Mouse (Mus musculus) CH12.LX (cell line): ENCODE data around the gene Trim69.

Experiments used
- CHD2 ChIP-seq: IDR thresholded peaks from 2 replicates; pipeline ENCODE4 v1.6.1; 2011; ENCODE audit warnings: low read length, improper control_type of control experiment
- CTCF ChIP-seq, 2 experiments: IDR thresholded peaks in 1 of 2; conservative IDR thresholded peaks in 1 of 2; 2 replicates each; pipeline ENCODE4 v1.5.1; 2011 to 2012; ENCODE audit warnings: low read depth in 2 of 2, low read length in 2 of 2, improper control_type of control experiment in 1 of 2, inconsistent platforms in 1 of 2, mild to moderate bottlenecking in 1 of 2, moderate library complexity in 1 of 2
- EP300 ChIP-seq: IDR thresholded peaks from 2 replicates; pipeline ENCODE4 v1.6.1; 2011; ENCODE audit warnings: low read length, improper control_type of control experiment
- KAT2A ChIP-seq: IDR thresholded peaks from 2 replicates; pipeline ENCODE4 v1.6.1; 2012; ENCODE audit warnings: low read length, improper control_type of control experiment, inconsistent platforms; ENCODE audit not compliant: insufficient replicate concordance
- USF1 ChIP-seq: IDR thresholded peaks from 2 replicates; pipeline ENCODE4 v1.6.1; 2014; ENCODE audit warnings: low read depth, mild to moderate bottlenecking, inconsistent platforms, low read length, improper control_type of control experiment

- TF ChIP-seq EP300 (peak; percentile 21; the same call in 1 of the 2 replicates), USF1 (no peak; the same call in 1 of the 2 replicates), CTCF (conservative IDR thresholded peaks at IDR 0.05 in 1 of 2, IDR thresholded peaks at IDR 0.05 in 1 of 2; ENCODE audit: low read depth in 2 of 2, low read length in 2 of 2) (no peak), CHD2 (no peak), KAT2A (no peak)
Measured at GRCm38 (mm10) chr2:122162529-122162928, 2.0 kb downstream of the Trim69 start.
